Mouse (Mus musculus): ENCODE results near the gene Ccdc65. TPM values are rescaled to one million over a fixed set of nuclear protein-coding genes. Genes with fewer than 3 reads are reported as not detected.

The Ccdc65 gene
- polyA plus RNA-seq, 1 experiment from 2014 or later = 0.70 TPM

DNA sequence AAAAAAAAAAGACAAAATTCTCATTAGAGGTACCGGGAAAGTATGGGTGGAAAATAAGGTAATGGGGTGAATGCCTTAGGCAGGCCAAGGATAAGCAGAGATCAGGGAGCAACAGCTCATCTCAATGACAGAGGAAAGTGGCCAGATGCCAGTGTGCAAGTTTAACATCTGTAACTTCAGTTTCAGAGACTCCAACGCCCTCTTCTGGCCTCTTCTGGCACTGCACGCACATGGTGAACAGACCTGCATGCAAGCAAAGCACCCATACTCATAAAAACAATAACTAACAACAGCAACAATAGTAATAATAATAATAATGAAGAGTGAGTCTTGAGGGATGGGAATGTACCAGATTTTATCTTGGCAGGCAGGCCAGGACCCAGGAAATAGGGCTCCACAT lies 22.1 kb upstream of the Ccdc65 start:
- ATAC-seq (ENCODE audit: low FRiP score, low TSS enrichment) = no peak
- peak; percentile 30 for TF ChIP-seq CTCF (IDR thresholded peaks at IDR 0.05; ENCODE audit: low read depth)
- TF ChIP-seq EP300 (optimal IDR thresholded peaks at IDR 0.05) = no peak

DNA sequence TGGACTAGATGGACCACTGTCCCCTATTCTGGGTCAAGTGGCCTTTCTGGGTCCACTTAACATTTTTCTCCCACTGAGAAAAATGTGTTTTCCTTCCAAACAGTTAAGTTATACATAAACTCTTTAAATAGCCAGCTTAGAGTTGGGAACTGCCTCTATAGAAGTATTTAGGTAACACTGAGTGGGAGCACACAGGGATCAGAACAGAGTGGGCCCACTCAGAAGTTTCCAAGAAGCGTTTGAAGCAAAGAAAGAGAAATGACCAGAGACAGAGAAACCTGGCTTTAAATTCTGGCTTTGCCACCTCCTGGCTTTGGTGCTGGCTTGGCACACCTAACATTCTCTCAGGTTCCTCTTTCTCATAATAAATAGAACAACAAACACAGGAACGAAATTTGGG lies 18.3 kb upstream of the Ccdc65 start:
- 77% methylated on average over 2 of the region's 2 CpGs for WGBS
- no peak overlapping the region for H3K27ac ChIP-seq (replicated peaks)
- no peaks in the 10 kb centered on the region for H3K9me3 ChIP-seq (ENCODE audit: control insufficient read depth, low read length)
- H3K4me3 ChIP-seq (ENCODE audit: low read depth, low read length) = no peak overlapping the region
- H3K27me3 ChIP-seq (ENCODE audit: control insufficient read depth, insufficient read depth, low read length) = no peaks in the 10 kb centered on the region
- no peak overlapping the region for H3K4me2 ChIP-seq (replicated peaks; ENCODE audit: low read depth)
- H3K4me1 ChIP-seq (replicated peaks; ENCODE audit: control insufficient read depth, insufficient read depth) = no peaks in the 10 kb centered on the region; the same call in 1 of the 2 replicates
- TF ChIP-seq CTCF (IDR thresholded peaks at IDR 0.05; ENCODE audit: low read depth) (no peak), EP300 (optimal IDR thresholded peaks at IDR 0.05) (no peak)
- no peak for DNase-seq (ENCODE audit: low spot score)
- no peak overlapping the region for H3K9ac ChIP-seq (ENCODE audit: low read length)
- no peaks in the 10 kb centered on the region for H3K36me3 ChIP-seq (ENCODE audit: control insufficient read depth, insufficient read depth, low read length)
- ATAC-seq (ENCODE audit: low FRiP score, low TSS enrichment) = no peak

More for the DNA sequence above, 22.1 kb upstream of the Ccdc65 start:
- no peaks in the 10 kb centered on the region for H3K9me3 ChIP-seq (ENCODE audit: control insufficient read depth, low read length)
- WGBS = 60% methylated on average over 3 of the region's 3 CpGs
- no peaks in the 10 kb centered on the region for H3K4me1 ChIP-seq (replicated peaks; ENCODE audit: control insufficient read depth, insufficient read depth)
- no peak overlapping the region for H3K27ac ChIP-seq (replicated peaks)
- no peak overlapping the region for H3K9ac ChIP-seq (ENCODE audit: low read length)
- H3K4me2 ChIP-seq (replicated peaks; ENCODE audit: low read depth) = no peak overlapping the region
- no peak overlapping the region for H3K4me3 ChIP-seq (ENCODE audit: low read depth, low read length)
- DNase-seq (ENCODE audit: low spot score) = no peak
- H3K27me3 ChIP-seq (ENCODE audit: control insufficient read depth, insufficient read depth, low read length) = no peaks in the 10 kb centered on the region
- no peaks in the 10 kb centered on the region for H3K36me3 ChIP-seq (ENCODE audit: control insufficient read depth, insufficient read depth, low read length)

DNA sequence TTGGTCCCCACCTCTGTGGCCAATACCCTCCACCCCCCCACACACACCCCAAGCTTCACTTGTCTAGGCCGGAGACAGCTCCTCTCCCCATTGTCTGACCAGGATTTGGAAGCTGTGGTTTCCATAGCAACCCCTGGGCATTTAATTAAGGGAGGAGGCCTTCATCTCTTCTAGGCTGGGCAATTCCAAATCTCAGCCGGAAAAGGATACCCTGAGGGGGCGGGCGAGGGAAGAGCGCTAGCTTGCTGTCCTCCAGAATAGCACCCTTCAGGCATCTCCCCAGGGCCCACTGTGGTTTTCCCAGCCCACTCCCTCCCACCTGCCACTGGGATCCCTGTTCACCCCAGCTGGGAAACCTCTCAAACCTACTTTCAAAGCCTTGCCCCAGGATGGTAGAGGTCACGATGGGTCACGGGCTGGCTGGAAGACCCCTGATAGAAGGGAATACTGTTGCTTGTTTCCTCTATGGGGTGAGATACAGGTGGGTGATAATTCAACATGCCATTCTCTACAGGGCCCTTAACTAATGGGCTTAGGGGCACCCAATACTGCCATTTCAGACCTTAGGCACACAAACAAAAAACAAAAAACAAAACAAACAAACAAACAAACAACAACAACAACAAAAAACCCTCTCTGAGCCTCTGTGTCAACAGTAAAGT lies 16.4 kb upstream of the Ccdc65 start:
- Histone ChIP-seq H3K4me1 (replicated peaks; ENCODE audit: control insufficient read depth, insufficient read depth) (no peaks in the 10 kb centered on the region; the same call in 1 of the 2 replicates), H3K36me3 (ENCODE audit: control insufficient read depth, insufficient read depth, low read length) (no peaks in the 10 kb centered on the region), H3K4me3 (ENCODE audit: low read depth, low read length) (no peak overlapping the region), H3K9ac (ENCODE audit: low read length) (no peak overlapping the region), H3K27ac (replicated peaks) (0 out of 2 replicates have a peak overlapping the region, but pooled peaks have one; percentile 8), H3K9me3 (ENCODE audit: control insufficient read depth, low read length) (no peaks in the 10 kb centered on the region), H3K4me2 (replicated peaks; ENCODE audit: low read depth) (no peak overlapping the region), H3K27me3 (ENCODE audit: control insufficient read depth, insufficient read depth, low read length) (no peaks in the 10 kb centered on the region)
- DNase-seq (ENCODE audit: low spot score) (no peak), ATAC-seq (ENCODE audit: low FRiP score, low TSS enrichment) (no peak)
- WGBS = 67% methylated on average over 7 of the region's 7 CpGs
- TF ChIP-seq CTCF (IDR thresholded peaks at IDR 0.05; ENCODE audit: low read depth) (no peak), EP300 (optimal IDR thresholded peaks at IDR 0.05) (no peak)

DNA sequence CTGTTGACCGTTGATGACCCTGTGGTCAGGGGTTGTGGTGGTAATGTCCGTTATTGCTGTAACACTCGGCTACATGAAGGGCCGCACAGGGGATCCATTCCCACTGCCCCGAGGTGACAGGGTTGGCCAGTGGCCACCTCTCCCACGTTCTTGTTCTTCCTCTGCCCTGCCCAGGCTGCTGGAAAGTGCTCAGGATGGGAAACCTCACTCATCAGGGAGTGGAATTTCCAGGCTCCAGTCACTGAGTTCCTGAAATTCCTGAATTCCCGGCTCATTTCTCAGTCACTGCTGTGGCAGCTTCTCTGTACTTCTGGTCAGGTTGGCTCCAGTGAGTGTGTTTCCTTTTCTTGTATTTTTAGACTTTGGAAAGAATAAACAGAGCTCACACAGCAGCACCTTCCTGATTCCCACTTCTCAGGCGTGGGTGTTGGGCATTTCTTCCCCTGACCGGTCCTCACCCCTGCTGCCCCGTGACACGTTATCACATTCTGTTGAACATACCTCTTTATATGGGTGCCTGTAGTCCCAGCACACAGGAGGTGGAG lies 15.8 kb upstream of the Ccdc65 start:
- 26% methylated on average over 11 of the region's 11 CpGs for WGBS
- DNase-seq (ENCODE audit: low spot score) (peak; percentile 34), ATAC-seq (ENCODE audit: low FRiP score, low TSS enrichment) (peak; percentile 49; the same call in 1 of the 2 replicates)
- Histone ChIP-seq H3K4me1 (replicated peaks; ENCODE audit: control insufficient read depth, insufficient read depth) (no peaks in the 10 kb centered on the region; the same call in 1 of the 2 replicates), H3K9ac (ENCODE audit: low read length) (peak overlapping the region; percentile 4; the same call in 1 of the 2 replicates), H3K4me2 (replicated peaks; ENCODE audit: low read depth) (no peak overlapping the region), H3K36me3 (ENCODE audit: control insufficient read depth, insufficient read depth, low read length) (no peaks in the 10 kb centered on the region), H3K4me3 (ENCODE audit: low read depth, low read length) (no peak overlapping the region), H3K9me3 (ENCODE audit: control insufficient read depth, low read length) (no peaks in the 10 kb centered on the region), H3K27ac (replicated peaks) (0 out of 2 replicates have a peak overlapping the region, but pooled peaks have one; percentile 8), H3K27me3 (ENCODE audit: control insufficient read depth, insufficient read depth, low read length) (no peaks in the 10 kb centered on the region)
- TF ChIP-seq EP300 (optimal IDR thresholded peaks at IDR 0.05) (peak; percentile 21), CTCF (IDR thresholded peaks at IDR 0.05; ENCODE audit: low read depth) (no peak)

DNA sequence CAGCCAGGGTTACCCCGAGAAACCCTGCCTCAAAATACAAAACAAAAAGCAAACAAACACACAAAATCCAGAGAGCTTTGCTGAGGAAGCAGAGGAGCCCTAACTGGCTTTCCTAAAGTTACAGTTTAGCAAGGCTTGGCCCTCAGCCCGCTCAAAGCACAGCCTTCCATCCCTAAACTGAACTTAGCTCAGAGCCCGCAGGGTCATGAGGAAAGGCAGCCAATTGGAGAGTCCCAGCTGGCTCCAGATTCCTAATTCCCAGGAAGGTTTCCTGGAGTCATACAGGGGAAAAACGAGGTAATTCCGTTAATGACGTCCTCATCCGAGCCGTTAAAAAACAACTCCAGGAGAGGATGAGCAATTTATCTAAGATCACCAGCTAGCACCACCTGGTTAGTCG lies 12.3 kb upstream of the Ccdc65 start:
- H3K27ac ChIP-seq (replicated peaks) = no peak overlapping the region
- WGBS = 38% methylated on average over 9 of the region's 9 CpGs
- no peak for ATAC-seq (ENCODE audit: low FRiP score, low TSS enrichment)
- H3K4me2 ChIP-seq (replicated peaks; ENCODE audit: low read depth) = no peak overlapping the region
- H3K4me1 ChIP-seq (replicated peaks; ENCODE audit: control insufficient read depth, insufficient read depth) = no peaks in the 10 kb centered on the region; the same call in 1 of the 2 replicates
- no peak overlapping the region for H3K9ac ChIP-seq (ENCODE audit: low read length)
- no peak for TF ChIP-seq CTCF (IDR thresholded peaks at IDR 0.05; ENCODE audit: low read depth)
- TF ChIP-seq EP300 (optimal IDR thresholded peaks at IDR 0.05) = no peak
- no peaks in the 10 kb centered on the region for H3K27me3 ChIP-seq (ENCODE audit: control insufficient read depth, insufficient read depth, low read length)
- H3K4me3 ChIP-seq (ENCODE audit: low read depth, low read length) = no peak overlapping the region
- no peak for DNase-seq (ENCODE audit: low spot score)
- no peaks in the 10 kb centered on the region for H3K36me3 ChIP-seq (ENCODE audit: control insufficient read depth, insufficient read depth, low read length)
- H3K9me3 ChIP-seq (ENCODE audit: control insufficient read depth, low read length) = no peaks in the 10 kb centered on the region

DNA sequence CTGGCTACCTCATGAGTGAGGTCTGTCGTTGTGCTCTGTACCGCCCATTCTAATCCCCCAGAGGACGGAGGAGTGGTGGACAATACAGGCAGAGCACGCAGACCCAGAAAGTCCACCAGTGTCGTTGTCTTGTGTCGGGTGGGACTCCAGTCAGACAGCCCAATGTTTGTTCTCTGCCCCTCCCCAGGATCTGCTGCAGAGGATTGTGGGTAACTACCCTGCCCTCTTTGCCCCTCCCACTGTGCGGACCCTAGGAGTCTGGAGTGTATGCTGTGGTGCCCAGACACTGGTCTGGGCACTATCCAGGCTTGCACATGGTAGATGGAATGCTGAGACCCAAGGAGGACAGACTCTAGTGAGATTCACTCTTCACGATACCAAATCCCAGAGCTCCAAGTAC lies 11.8 kb upstream of the Ccdc65 start:
- Histone ChIP-seq H3K4me2 (replicated peaks; ENCODE audit: low read depth) (no peak overlapping the region), H3K4me1 (replicated peaks; ENCODE audit: control insufficient read depth, insufficient read depth) (no peaks in the 10 kb centered on the region; the same call in 1 of the 2 replicates), H3K27ac (replicated peaks) (no peak overlapping the region), H3K4me3 (ENCODE audit: low read depth, low read length) (no peak overlapping the region), H3K36me3 (ENCODE audit: control insufficient read depth, insufficient read depth, low read length) (no peaks in the 10 kb centered on the region), H3K9me3 (ENCODE audit: control insufficient read depth, low read length) (no peaks in the 10 kb centered on the region), H3K9ac (ENCODE audit: low read length) (no peak overlapping the region), H3K27me3 (ENCODE audit: control insufficient read depth, insufficient read depth, low read length) (0 out of 2 replicates have a peak, but pooled peaks cover 2% of the 10 kb centered on the region)
- DNase-seq (ENCODE audit: low spot score) (no peak), ATAC-seq (ENCODE audit: low FRiP score, low TSS enrichment) (no peak)
- WGBS = 41% methylated on average over 8 of the region's 8 CpGs
- TF ChIP-seq EP300 (optimal IDR thresholded peaks at IDR 0.05) (no peak), CTCF (IDR thresholded peaks at IDR 0.05; ENCODE audit: low read depth) (no peak)
